23 mouse cellular contexts compared by ENCODE assay signal in genomic region chr5:137185362-137185761, GRCm38 (mm10). TPM values are rescaled to one million over a fixed set of nuclear protein-coding genes. Genes with fewer than 3 reads are reported as not detected.
A peak's percentile ranks its signal among the peaks of the same experiment; 100 is the strongest.
DNase-seq lines count a peak whose midpoint lies in the region; ATAC-seq and TF ChIP-seq lines count a peak whose summit lies in the region.
"Had no signal": no experiment of that assay in that cellular context is flagged by ENCODE, and none has a peak within 500 bp of the region (broad histone marks: within the 10 kb centered on the region; RNA-seq: fewer than 3 reads in every experiment).

No protein-coding gene starts in this region.

- 42% methylated on average over 8 of the region's 8 CpGs for WGBS in forebrain, postnatal 0 days
- 90% methylated on average over 8 of the region's 8 CpGs for WGBS in forebrain, embryonic 11.5 days
- WGBS in lung, embryonic 14.5 days: 77% methylated on average over 8 of the region's 8 CpGs

- peak; percentile 9 to 13 for DNase-seq in cerebellum, postnatal 10 days
- no peak for DNase-seq in cerebellum, adult 11-12 months
- DNase-seq in forebrain, postnatal 0 days: peak; percentile 48
- no peak for DNase-seq in forebrain, embryonic 11.5 days (ENCODE audit: low spot score)
- peak; percentile 7 for DNase-seq in lung, embryonic 14.5 days
- no peak for DNase-seq in lung, postnatal 14 days
- DNase-seq in telencephalon, adult 2 months (ENCODE audit: low read depth, low spot score): peak; percentile 26
- DNase-seq: adrenal gland, adult 8-10 months; adrenal gland, postnatal 36 days; B cell, adult 2 months; cerebellum, adult 18-20 months; cerebellum, adult 9-11 months; gastrocnemius, postnatal 36 days; heart, postnatal 36 days had no signal

- H3K27ac ChIP-seq in forebrain, postnatal 0 days (ENCODE audit: low read depth, low read length): no peak overlapping the region
- no peak overlapping the region for H3K27ac ChIP-seq in forebrain, embryonic 11.5 days (ENCODE audit: low read depth, low read length)
- no peak overlapping the region for H3K27ac ChIP-seq in lung, embryonic 14.5 days (ENCODE audit: low read depth)
- H3K27ac ChIP-seq: embryonic facial prominence, embryonic 10.5 days; heart, embryonic 13.5 days had no signal

- no peak overlapping the region for H3K4me3 ChIP-seq in forebrain, postnatal 0 days (ENCODE audit: low read depth, low read length)
- H3K4me3 ChIP-seq in forebrain, embryonic 11.5 days (ENCODE audit: low read depth, low read length): no peak overlapping the region
- H3K4me3 ChIP-seq in lung, embryonic 14.5 days (ENCODE audit: low read depth, low read length): no peak overlapping the region
- H3K4me3 ChIP-seq: embryonic facial prominence, embryonic 10.5 days; heart, embryonic 13.5 days had no signal

- no peak for TF ChIP-seq CTCF in forebrain, postnatal 0 days (IDR thresholded peaks at IDR 0.05; ENCODE audit: low read depth)
- no peak for TF ChIP-seq CTCF in lung, embryonic 14.5 days (IDR thresholded peaks at IDR 0.05; ENCODE audit: low read depth)

- H3K4me2 ChIP-seq in forebrain, postnatal 0 days (ENCODE audit: low read depth): no peak overlapping the region
- no peak overlapping the region for H3K4me2 ChIP-seq in forebrain, embryonic 11.5 days (ENCODE audit: low read depth, low read length, severe bottlenecking)
- H3K4me2 ChIP-seq in lung, embryonic 14.5 days: no peak overlapping the region
- H3K4me2 ChIP-seq: heart, embryonic 13.5 days had no signal

- no peaks in the 10 kb centered on the region for H3K9me3 ChIP-seq in forebrain, postnatal 0 days (ENCODE audit: low read length)
- H3K9me3 ChIP-seq in forebrain, embryonic 11.5 days (ENCODE audit: control insufficient read depth, low read length): no peaks in the 10 kb centered on the region
- H3K9me3 ChIP-seq in lung, embryonic 14.5 days (ENCODE audit: low read depth, low read length): no peaks in the 10 kb centered on the region
- H3K9me3 ChIP-seq: G1E; heart, embryonic 13.5 days had no signal

- ATAC-seq in forebrain, postnatal 0 days: peak; percentile 53
- ATAC-seq in forebrain, embryonic 11.5 days (replicated peaks; ENCODE audit: low FRiP score): no peak
- ATAC-seq in lung, embryonic 14.5 days (ENCODE audit: insufficient read depth): no peak
- ATAC-seq: CD4-positive, CD25-positive, alpha-beta regulatory T cell, adult 4 months; hindbrain, embryonic 16.5 days had no signal

- no peaks in the 10 kb centered on the region for H3K36me3 ChIP-seq in forebrain, postnatal 0 days (ENCODE audit: insufficient read depth)
- no peaks in the 10 kb centered on the region for H3K36me3 ChIP-seq in forebrain, embryonic 11.5 days (ENCODE audit: control insufficient read depth, insufficient read depth, low read length)
- no peaks in the 10 kb centered on the region for H3K36me3 ChIP-seq in lung, embryonic 14.5 days (ENCODE audit: insufficient read depth)
- H3K36me3 ChIP-seq: embryonic facial prominence, embryonic 10.5 days; G1E; heart, embryonic 13.5 days had no signal

- no peak overlapping the region for H3K9ac ChIP-seq in forebrain, postnatal 0 days
- no peak overlapping the region for H3K9ac ChIP-seq in forebrain, embryonic 11.5 days (ENCODE audit: low read length)
- H3K9ac ChIP-seq in lung, embryonic 14.5 days: no peak overlapping the region
- H3K9ac ChIP-seq: heart, embryonic 13.5 days had no signal

- no peaks in the 10 kb centered on the region for H3K4me1 ChIP-seq in forebrain, postnatal 0 days (ENCODE audit: insufficient read depth)
- H3K4me1 ChIP-seq in forebrain, embryonic 11.5 days (replicated peaks; ENCODE audit: control insufficient read depth, insufficient read depth, low read length): no peaks in the 10 kb centered on the region
- H3K4me1 ChIP-seq in lung, embryonic 14.5 days (ENCODE audit: insufficient read depth): no peaks in the 10 kb centered on the region
- H3K4me1 ChIP-seq: embryonic facial prominence, embryonic 10.5 days; heart, embryonic 13.5 days had no signal

- no peaks in the 10 kb centered on the region for H3K27me3 ChIP-seq in forebrain, postnatal 0 days (ENCODE audit: insufficient read depth, low read length)
- H3K27me3 ChIP-seq in forebrain, embryonic 11.5 days (ENCODE audit: control insufficient read depth, insufficient read depth, low read length): no peaks in the 10 kb centered on the region; the same call in 1 of the 2 replicates
- H3K27me3 ChIP-seq in lung, embryonic 14.5 days (ENCODE audit: insufficient read depth, low read length): peaks cover 10% of the 10 kb centered on the region; the same call in 1 of the 2 replicates

RNA-seq across cellular contexts. Expression of gene Muc3a, which starts 26.8 kb away (rescaled TPM):
- 0.10 and 0.31 TPM in 2 replicates for total RNA-seq in forebrain, postnatal 0 days (2014; rRNA removed)
- polyA plus RNA-seq in forebrain, postnatal 0 days (2015; fragmentation: Nextera tagmentation; extraction: Ambion mirVana): 0.13 TPM in 2 replicates
- not detected in 2 replicates for polyA plus RNA-seq in forebrain, embryonic 11.5 days (2014; fragmentation: Nextera tagmentation; extraction: Ambion mirVana)
- not detected in 2 replicates for polyA plus RNA-seq in lung, embryonic 14.5 days (2014; fragmentation: Nextera tagmentation; extraction: Ambion mirVana)
- polyA plus RNA-seq: embryonic facial prominence, embryonic 10.5 days; G1E; heart, embryonic 13.5 days; heart, postnatal 0 days had no signal

RNA-seq across cellular contexts. Expression of gene Muc3, which starts 36.2 kb away (rescaled TPM):
- not detected in 2 replicates for total RNA-seq in forebrain, postnatal 0 days (2014; rRNA removed)
- polyA plus RNA-seq in forebrain, postnatal 0 days (2015; fragmentation: Nextera tagmentation; extraction: Ambion mirVana): not detected in 2 replicates
- not detected in 2 replicates for polyA plus RNA-seq in forebrain, embryonic 11.5 days (2014; fragmentation: Nextera tagmentation; extraction: Ambion mirVana)
- polyA plus RNA-seq in lung, embryonic 14.5 days (2014; fragmentation: Nextera tagmentation; extraction: Ambion mirVana): not detected in 2 replicates
- total RNA-seq: adrenal gland, adult 8-10 months; adrenal gland, postnatal 36 days; G1E; gastrocnemius, adult 8-10 months; gastrocnemius, postnatal 36 days; heart, postnatal 36 days had no signal
- polyA plus RNA-seq: CD4-positive, CD25-positive, alpha-beta regulatory T cell, adult 4 months; embryonic facial prominence, embryonic 10.5 days; embryonic facial prominence, embryonic 14.5 days; G1E; heart, postnatal 0 days; hindbrain, embryonic 11.5 days; hindbrain, embryonic 16.5 days had no signal

Comparison
In these comparisons a context has a peak if more than half of its experiments do, and no peak if none do; other contexts are left out.
1. DNase-seq: peak in cerebellum, postnatal 10 days (2 of 2), forebrain, postnatal 0 days (single experiment), lung, embryonic 14.5 days (single experiment) and telencephalon, adult 2 months (single experiment); none in cerebellum, adult 11-12 months (single experiment), forebrain, embryonic 11.5 days (single experiment) and lung, postnatal 14 days (single experiment).